Mouse (Mus musculus): ENCODE data around the gene Ccdc73.

- no peak for TF ChIP-seq CTCF (IDR thresholded peaks at IDR 0.05; ENCODE audit: borderline replicate concordance, insufficient read depth, low read length)
- no peak for TF ChIP-seq POLR2A (IDR thresholded peaks at IDR 0.05; ENCODE audit: low read depth, low read length)
These were observed 11.2 kb downstream of the Ccdc73 start for GRCm38 (mm10) chr2:104878794-104879193.

Data from embryonic fibroblast, embryonic 13.5 days (primary cell).